Mouse (Mus musculus) liver, embryonic 11.5 days (tissue): ENCODE measurements at regions not wholly inside any gene's neighbourhood (a gene's known extent, or its start where the extent isn't known, plus 50 kb on each side); places are given as distances from the start of the nearest gene placed in this dataset.

Source experiments
- ATAC-seq: fragments of 200-750 bp; cut with Nextera tagmentation; replicated peaks from 2 replicates; pipeline ENCODE4 v1.8.0; 2017; ENCODE audit warnings: moderate number of reproducible peaks, mild to moderate bottlenecking, moderate TSS enrichment, moderate library complexity; ENCODE audit not compliant: low FRiP score
- DNase-seq: peaks from one replicate; pipeline ENCODE4 v3.0.0-alpha.2; 2017; ENCODE audit warnings: low spot score
- H3K27ac ChIP-seq: fragments of 300-500 bp; sonication (generic); 2 replicates; pipeline ENCODE4 v1.5.1; 2014; ENCODE audit warnings: mild to moderate bottlenecking, low read depth, low read length, control low read depth
- H3K27me3 ChIP-seq: fragments of 300-500 bp; sonication (generic); replicated peaks from 2 replicates; pipeline ENCODE4 v1.6.1; 2014; ENCODE audit warnings: low read length, mixed read lengths; ENCODE audit not compliant: control insufficient read depth, insufficient read depth
- H3K36me3 ChIP-seq: fragments of 300-500 bp; sonication (generic); 2 replicates; pipeline ENCODE4 v1.6.1; 2014; ENCODE audit warnings: mild to moderate bottlenecking, low read length, moderate library complexity, mixed read lengths; ENCODE audit not compliant: control insufficient read depth, insufficient read depth
- H3K4me1 ChIP-seq: fragments of 300-500 bp; sonication (generic); replicated peaks from 2 replicates; pipeline ENCODE4 v1.6.1; 2014; ENCODE audit warnings: low read length, mixed read lengths; ENCODE audit not compliant: control insufficient read depth, insufficient read depth
- H3K4me2 ChIP-seq: fragments of 300-500 bp; sonication (generic); 2 replicates; pipeline ENCODE4 v1.6.1; 2014; ENCODE audit warnings: mild to moderate bottlenecking, control low read depth, moderate library complexity
- H3K4me3 ChIP-seq: fragments of 300-500 bp; sonication (generic); 2 replicates; pipeline ENCODE4 v1.5.1; 2014; ENCODE audit warnings: low read depth, low read length, control low read depth
- H3K9ac ChIP-seq: fragments of 300-500 bp; sonication (generic); 2 replicates; pipeline ENCODE4 v1.6.1; 2014; ENCODE audit warnings: low read depth, low read length, control low read depth
- H3K9me3 ChIP-seq: fragments of 300-500 bp; sonication (generic); 2 replicates; pipeline ENCODE4 v1.6.1; 2016; ENCODE audit warnings: low read length, inconsistent platforms, mixed read lengths; ENCODE audit not compliant: control insufficient read depth
- WGBS: fragments of 180-500 bp; shearing (Covaris S2); extraction: QIAGEN DNeasy Blood & Tissue Kit; methylation state at CpG from one replicate; pipeline ENCODE4 v1.1.7; 2014; 5-methylcytosine and 5-hydroxymethylcytosine counted together

DNA sequence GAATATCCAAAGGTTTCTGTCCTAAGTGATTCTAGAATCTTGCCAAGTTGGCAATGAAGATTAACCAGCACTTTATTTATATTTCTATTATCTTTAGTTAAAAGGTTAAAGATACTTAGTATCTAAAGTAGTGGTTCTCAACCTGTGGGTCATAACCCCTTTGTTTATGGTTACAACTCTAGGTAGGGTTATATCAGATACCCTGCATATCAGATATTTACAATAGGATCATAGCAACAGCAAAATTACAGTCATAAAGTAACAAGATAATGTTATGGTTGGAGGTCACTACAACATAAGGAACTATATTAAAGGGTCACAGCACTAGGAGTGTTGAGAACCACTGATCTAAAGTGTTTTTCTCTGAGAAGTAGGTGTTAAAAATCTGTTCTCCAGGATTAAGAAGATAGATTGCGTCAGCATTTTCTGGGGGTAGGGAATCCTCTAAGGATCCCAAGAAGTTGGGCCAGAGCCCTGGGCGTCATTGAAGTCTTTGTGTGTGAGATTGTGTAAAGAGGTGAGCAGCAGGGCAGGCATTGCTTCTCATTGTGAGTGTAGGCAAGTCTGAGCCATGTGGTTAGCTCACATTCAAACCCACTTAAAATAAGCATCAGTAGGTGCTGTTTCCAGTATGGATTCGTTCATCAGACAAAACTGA is 201.6 kb downstream of the Klf6 start:
- Histone ChIP-seq H3K4me3 (no peak overlapping the region), H3K27me3 (no peaks in the 10 kb centered on the region), H3K4me1 (0 out of 2 replicates have a peak, but pooled peaks cover 3% of the 10 kb centered on the region), H3K4me2 (no peak overlapping the region), H3K9me3 (no peaks in the 10 kb centered on the region), H3K9ac (no peak overlapping the region), H3K27ac (no peak overlapping the region), H3K36me3 (no peaks in the 10 kb centered on the region)
- no peak for ATAC-seq
- no peak for DNase-seq
- 71% methylated on average over 3 of the region's 3 CpGs for WGBS

GRCm38 (mm10) chr13:6076978-6077825 is 215.9 kb downstream of the Klf6 start:
- 81% methylated on average over 4 of the region's 4 CpGs for WGBS
- Histone ChIP-seq H3K36me3 (no peaks in the 10 kb centered on the region), H3K27me3 (no peaks in the 10 kb centered on the region), H3K4me2 (no peak overlapping the region), H3K4me3 (no peak overlapping the region), H3K9ac (no peak overlapping the region), H3K9me3 (no peaks in the 10 kb centered on the region), H3K4me1 (no peaks in the 10 kb centered on the region), H3K27ac (no peak overlapping the region)
- DNase-seq (no peak), ATAC-seq (no peak)

DNA sequence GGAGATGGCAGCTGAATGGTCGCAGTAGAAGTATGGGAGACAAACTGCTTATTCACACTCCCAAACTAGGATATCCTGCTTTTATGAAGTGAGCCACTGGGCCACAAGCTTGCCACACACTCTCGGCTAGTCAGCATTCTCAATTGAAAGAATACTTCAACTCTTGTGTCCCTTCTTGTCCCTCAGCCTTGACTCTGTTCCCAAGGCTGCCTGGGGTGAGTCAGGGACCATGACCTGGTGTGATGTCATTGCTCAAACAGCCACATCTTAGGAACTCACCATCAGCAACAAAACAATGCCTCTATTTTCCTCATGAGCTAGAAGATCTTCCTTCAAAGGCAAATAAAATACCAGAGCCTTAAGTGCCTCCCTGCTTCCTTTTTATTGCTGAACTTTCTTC is 224.6 kb downstream of the Klf6 start:
- H3K9ac ChIP-seq: no peak overlapping the region
- H3K4me1 ChIP-seq: no peaks in the 10 kb centered on the region
- no peak overlapping the region for H3K4me2 ChIP-seq
- DNase-seq (no peak), ATAC-seq (no peak)
- H3K36me3 ChIP-seq: no peaks in the 10 kb centered on the region
- WGBS: 76% methylated on average over 2 of the region's 2 CpGs
- H3K9me3 ChIP-seq: no peaks in the 10 kb centered on the region
- no peaks in the 10 kb centered on the region for H3K27me3 ChIP-seq
- no peak overlapping the region for H3K27ac ChIP-seq
- no peak overlapping the region for H3K4me3 ChIP-seq

- 66% methylated on average over 7 of the region's 7 CpGs for WGBS
These were observed 247.9 kb downstream of the Klf6 start for GRCm38 (mm10) chr13:6109018-6109657.

DNA sequence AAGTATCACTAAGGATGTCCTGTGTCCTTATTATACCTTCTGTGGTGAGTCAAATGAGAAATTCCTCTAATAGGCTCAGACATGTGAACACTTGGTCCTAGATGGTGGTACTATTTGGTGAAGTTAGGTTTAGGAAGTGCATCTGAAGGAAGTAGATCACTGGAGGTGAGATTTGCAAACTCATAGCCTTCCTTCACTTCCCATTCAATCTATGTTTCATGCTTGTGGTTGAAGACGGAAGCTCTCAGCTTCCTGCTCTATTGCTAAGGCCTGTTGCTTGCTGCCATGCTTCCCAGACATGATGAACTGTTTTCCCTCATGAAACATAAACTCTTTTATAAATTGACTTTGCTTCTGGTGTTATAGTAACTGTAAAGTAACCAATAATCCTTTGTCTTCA is 258.4 kb downstream of the Klf6 start:
- Histone ChIP-seq H3K9ac (no peak overlapping the region), H3K9me3 (no peaks in the 10 kb centered on the region), H3K36me3 (no peaks in the 10 kb centered on the region), H3K4me3 (no peak overlapping the region), H3K4me1 (no peaks in the 10 kb centered on the region), H3K27me3 (no peaks in the 10 kb centered on the region), H3K27ac (no peak overlapping the region), H3K4me2 (no peak overlapping the region)
- 66% methylated on average over 1 of the region's 1 CpGs for WGBS
- ATAC-seq (no peak), DNase-seq (no peak)

More at GRCm38 (mm10) chr13:6109018-6109657, 247.9 kb downstream of the Klf6 start:
- H3K36me3 ChIP-seq: no peaks in the 10 kb centered on the region
- H3K27me3 ChIP-seq: no peaks in the 10 kb centered on the region
- H3K9me3 ChIP-seq: no peaks in the 10 kb centered on the region
- ATAC-seq (no peak), DNase-seq (no peak)
- H3K4me3 ChIP-seq: no peak overlapping the region
- H3K9ac ChIP-seq: no peak overlapping the region
- H3K4me2 ChIP-seq: no peak overlapping the region
- no peaks in the 10 kb centered on the region for H3K4me1 ChIP-seq
- H3K27ac ChIP-seq: no peak overlapping the region

- no peaks in the 10 kb centered on the region for H3K9me3 ChIP-seq
- no peak overlapping the region for H3K4me3 ChIP-seq
- WGBS: 91% methylated on average over 1 of the region's 1 CpGs
- ATAC-seq (no peak), DNase-seq (no peak)
- H3K27me3 ChIP-seq: no peaks in the 10 kb centered on the region
- H3K4me1 ChIP-seq: no peaks in the 10 kb centered on the region
- H3K36me3 ChIP-seq: no peaks in the 10 kb centered on the region
- no peak overlapping the region for H3K4me2 ChIP-seq
- H3K9ac ChIP-seq: no peak overlapping the region
- no peak overlapping the region for H3K27ac ChIP-seq
These were observed 266.0 kb downstream of the Klf6 start for GRCm38 (mm10) chr13:6127311-6127710.

DNA sequence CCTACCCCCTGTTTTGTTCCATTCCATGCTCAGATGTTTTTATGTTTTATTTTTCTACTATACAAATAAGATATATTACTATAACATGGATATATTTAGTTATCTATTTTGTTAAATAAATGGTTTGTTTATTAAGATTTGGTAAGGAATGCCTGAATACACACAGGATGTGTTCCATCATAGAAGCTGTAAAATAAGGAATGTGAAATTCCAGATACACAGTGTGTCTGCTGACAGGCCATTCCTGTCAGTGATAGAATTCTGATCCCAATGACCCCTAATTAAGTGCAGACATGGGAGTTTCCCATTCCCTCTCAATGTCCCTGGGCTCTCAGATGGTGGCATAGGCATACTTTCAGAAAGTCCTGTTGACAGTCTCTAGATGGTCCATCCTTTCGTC is 267.6 kb downstream of the Klf6 start:
- H3K4me3 ChIP-seq: no peak overlapping the region
- WGBS: 70% methylated on average over 1 of the region's 1 CpGs

GRCm38 (mm10) chr13:6131363-6131762 is 270.1 kb downstream of the Klf6 start:
- H3K9me3 ChIP-seq: no peaks in the 10 kb centered on the region
- no peaks in the 10 kb centered on the region for H3K27me3 ChIP-seq
- H3K4me2 ChIP-seq: no peak overlapping the region
- DNase-seq: no peak
- no peak overlapping the region for H3K9ac ChIP-seq
- no peaks in the 10 kb centered on the region for H3K36me3 ChIP-seq
- ATAC-seq: no peak
- WGBS: 66% methylated on average over 2 of the region's 2 CpGs
- H3K27ac ChIP-seq: no peak overlapping the region
- no peaks in the 10 kb centered on the region for H3K4me1 ChIP-seq
- H3K4me3 ChIP-seq: no peak overlapping the region

More for the DNA sequence above, 267.6 kb downstream of the Klf6 start:
- ATAC-seq (no peak), DNase-seq (no peak)
- Histone ChIP-seq H3K9me3 (no peaks in the 10 kb centered on the region), H3K4me1 (no peaks in the 10 kb centered on the region), H3K9ac (no peak overlapping the region), H3K4me2 (no peak overlapping the region), H3K36me3 (no peaks in the 10 kb centered on the region), H3K27me3 (no peaks in the 10 kb centered on the region), H3K27ac (no peak overlapping the region)
